Mouse (Mus musculus): Measurements from ENCODE around the gene Slc9a1.

- TF ChIP-seq CTCF (IDR thresholded peaks at IDR 0.05; ENCODE audit: extremely low read depth, insufficient read depth, insufficient read length, insufficient replicate concordance) (no peak), POLR2A (IDR thresholded peaks at IDR 0.05; ENCODE audit: low read depth, low read length) (no peak)
These were observed 28.5 kb downstream of the Slc9a1 start for GRCm38 (mm10) chr4:133397961-133398360.

Data from spleen, adult 2 months (tissue).